Mouse (Mus musculus): Measurements from ENCODE around the gene Sla2. TPM values are rescaled to one million over a fixed set of nuclear protein-coding genes. Genes with fewer than 3 reads are reported as not detected.

Gene Sla2
- polyA plus RNA-seq, 1 experiment from 2014 or later: 8.4 TPM

Other genes starting within 250 kb of the Sla2 start
- gene Myl9, start 111.8 kb downstream of the Sla2 start, polyA plus RNA-seq (2015; fragmentation: Nextera tagmentation; extraction: Ambion mirVana): 1,725 and 1,731 TPM in 2 replicates
- 28.9 and 30.1 TPM in 2 replicates for gene Tgif2, start 47.2 kb downstream of the Sla2 start, polyA plus RNA-seq (2015; fragmentation: Nextera tagmentation; extraction: Ambion mirVana)
- 5.8 and 5.9 TPM in 2 replicates for gene 4930518I15Rik, start 29.2 kb downstream of the Sla2 start, polyA plus RNA-seq (2015; fragmentation: Nextera tagmentation; extraction: Ambion mirVana)
- 171 and 173 TPM in 2 replicates for gene Rab5if, start 24.1 kb downstream of the Sla2 start, polyA plus RNA-seq (2015; fragmentation: Nextera tagmentation; extraction: Ambion mirVana)
- 41.4 and 60.0 TPM in 2 replicates for gene Ndrg3, start 104.9 kb upstream of the Sla2 start, polyA plus RNA-seq (2015; fragmentation: Nextera tagmentation; extraction: Ambion mirVana)
- 31.1 and 34.5 TPM in 2 replicates for gene Dsn1, start 120.0 kb upstream of the Sla2 start, polyA plus RNA-seq (2015; fragmentation: Nextera tagmentation; extraction: Ambion mirVana)
- 1.7 and 3.1 TPM in 2 replicates for gene Soga1, start 192.1 kb upstream of the Sla2 start, polyA plus RNA-seq (2015; fragmentation: Nextera tagmentation; extraction: Ambion mirVana)
- gene Tldc2, start 199.9 kb upstream of the Sla2 start, polyA plus RNA-seq (2015; fragmentation: Nextera tagmentation; extraction: Ambion mirVana): not detected in 2 replicates
- 15.3 and 17.0 TPM in 2 replicates for gene Samhd1, start 248.1 kb upstream of the Sla2 start, polyA plus RNA-seq (2015; fragmentation: Nextera tagmentation; extraction: Ambion mirVana)

All from heart, embryonic 16.5 days (tissue).